Mouse (Mus musculus): ENCODE measurements around the gene Unc93a2.
A peak's percentile ranks its signal among the peaks of the same experiment; 100 is the strongest.
"Not testable (repeated sequence)": the region's sequence is repeated elsewhere in the genome, so short reads cannot be mapped to it uniquely, and the experiment has no call there.

Gene Unc93a2

DNA sequence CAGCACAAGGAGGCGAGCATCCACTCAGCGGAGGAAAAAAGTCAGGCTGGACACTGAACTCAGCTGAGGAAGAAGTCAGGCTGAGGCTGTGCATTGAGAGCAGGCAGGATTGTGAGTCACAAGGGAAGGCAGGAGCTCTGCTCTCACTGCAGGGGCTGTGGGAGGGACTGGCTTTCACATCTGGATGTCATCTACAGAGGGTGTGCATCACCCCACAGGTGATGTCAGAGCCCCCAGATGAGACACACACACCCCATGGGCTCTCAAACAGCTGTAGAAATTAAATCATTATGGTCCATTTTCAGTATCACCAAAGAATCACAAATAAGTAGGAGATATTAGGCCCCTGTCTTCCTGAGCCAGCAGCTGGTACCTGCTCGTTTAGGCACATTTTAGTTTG is at the start of gene Unc93a2:
Gene Unc93a2, minus strand, starts transcription at position 101 of the 400 bp plus-strand sequence.
- not testable (repeated sequence) for DNase-seq

- DNase-seq = not testable (repeated sequence)
Measured at GRCm38 (mm10) chr17:7434121-7434520, 48.9 kb upstream of the Unc93a2 start.

DNA sequence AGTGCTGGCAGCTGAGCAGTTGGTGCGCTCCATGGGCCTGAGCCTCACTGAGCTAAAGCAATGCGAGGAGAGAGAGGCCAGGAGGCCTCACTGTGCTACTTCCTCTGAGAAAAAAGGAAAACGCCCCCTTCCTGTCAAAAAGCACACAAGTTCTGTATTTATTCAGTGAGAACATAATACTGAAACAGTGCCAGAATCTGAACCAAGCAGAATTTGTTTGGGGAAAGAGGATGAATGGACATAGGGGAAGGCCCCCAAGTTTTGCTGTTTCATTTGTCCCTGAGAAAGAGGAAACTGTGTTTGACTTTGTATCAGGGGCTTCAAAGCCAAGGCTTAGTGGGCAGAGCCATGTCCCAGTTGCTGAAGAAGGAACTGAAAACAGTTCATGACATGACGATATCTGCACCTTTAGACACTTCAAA is 45.0 kb upstream of the Unc93a2 start:
- DNase-seq = not testable (repeated sequence)

DNA sequence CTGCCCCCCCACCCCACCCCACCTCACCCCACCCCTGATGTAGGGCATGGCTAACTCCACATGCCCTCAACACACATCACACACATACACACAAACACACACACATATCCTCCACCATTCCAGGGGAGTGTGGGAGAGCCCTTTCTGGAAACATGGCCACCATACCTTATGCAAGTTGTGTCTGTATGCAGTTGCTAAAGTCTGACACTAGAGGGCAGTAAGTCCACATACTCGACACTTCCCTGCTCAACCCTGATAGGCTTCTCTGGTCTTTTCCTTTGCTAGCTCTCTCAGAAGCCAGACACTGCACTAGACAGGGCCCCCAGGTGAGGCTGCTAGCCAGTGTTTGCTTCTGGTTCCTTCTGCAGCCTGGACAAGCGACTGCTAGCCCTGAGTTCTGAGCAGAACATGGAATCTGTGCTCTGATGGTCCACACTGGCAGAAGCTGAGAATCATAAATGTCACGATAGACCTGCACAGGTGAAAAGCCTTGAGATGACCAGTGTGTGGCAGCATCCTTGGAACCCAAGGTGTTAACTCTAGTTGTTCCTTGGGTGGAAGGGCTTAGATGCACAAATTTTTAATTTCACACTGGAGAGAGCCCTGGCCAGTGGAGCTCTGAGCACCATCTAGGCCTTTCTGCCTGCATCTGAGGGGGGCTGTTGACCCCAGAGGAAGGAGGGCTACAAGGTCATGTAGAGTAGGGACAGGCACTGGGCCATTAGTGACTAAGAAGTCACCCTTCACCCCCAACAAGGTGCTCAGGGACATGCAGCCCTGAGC is 35.1 kb upstream of the Unc93a2 start:
- peak; percentile 28 for DNase-seq

GRCm38 (mm10) chr17:7414601-7415310 is 29.5 kb upstream of the Unc93a2 start:
- not testable (repeated sequence) for DNase-seq

GRCm38 (mm10) chr17:7413336-7413735 is 28.1 kb upstream of the Unc93a2 start:
- DNase-seq = not testable (repeated sequence)

DNA sequence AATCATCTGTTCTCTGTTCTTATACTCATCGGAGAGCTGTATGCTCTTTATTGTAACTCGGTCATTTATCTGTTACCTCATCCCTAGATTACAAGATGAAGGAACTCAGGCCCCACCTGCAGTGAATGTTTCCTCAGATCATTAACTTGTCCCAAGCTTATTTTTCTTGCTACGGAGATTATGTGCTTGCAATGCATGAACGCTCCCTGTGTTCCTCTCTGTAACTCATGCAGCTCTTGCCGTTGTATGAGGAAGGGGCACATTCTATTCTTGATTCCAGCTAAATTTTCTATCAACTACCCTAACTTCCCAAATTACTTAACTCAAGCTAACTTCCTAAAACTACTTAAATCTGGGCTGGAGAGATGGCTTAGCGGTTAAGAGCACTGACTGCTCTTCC is 14.5 kb upstream of the Unc93a2 start:
- DNase-seq = not testable (repeated sequence)

DNA sequence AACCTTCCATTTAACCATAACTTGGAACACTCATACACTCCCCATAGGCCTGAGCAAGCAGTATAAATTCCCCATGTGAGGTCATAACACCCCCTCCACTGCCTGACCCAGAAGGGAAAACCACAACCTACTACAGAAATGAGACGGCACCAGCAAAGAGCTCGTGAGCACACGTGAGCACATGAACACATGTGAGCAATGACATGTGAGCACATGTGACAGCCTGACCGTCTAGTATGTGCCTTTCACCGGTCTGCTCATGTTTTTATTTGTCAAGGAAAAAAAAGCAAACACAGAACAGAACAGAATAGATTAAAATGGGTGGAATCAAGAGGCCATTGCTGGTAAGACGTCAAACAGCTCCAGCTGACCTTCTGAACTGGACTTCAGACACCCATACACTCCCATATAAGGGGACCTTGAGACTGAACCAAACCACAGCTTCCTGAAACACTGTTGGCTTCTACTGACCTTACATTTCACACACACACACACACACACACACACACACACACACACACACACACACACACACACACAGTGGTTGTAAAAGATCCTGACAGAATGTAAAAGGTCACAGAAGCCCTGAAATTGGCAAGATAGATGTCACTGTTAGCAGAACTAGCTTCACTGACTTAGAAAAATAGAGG is 13.1 kb upstream of the Unc93a2 start:
- DNase-seq = not testable (repeated sequence)

GRCm38 (mm10) chr17:7397079-7397478 is 11.8 kb upstream of the Unc93a2 start:
- not testable (repeated sequence) for DNase-seq

- not testable (repeated sequence) for DNase-seq
Measured at GRCm38 (mm10) chr17:7396288-7396687, 11.0 kb upstream of the Unc93a2 start.

DNA sequence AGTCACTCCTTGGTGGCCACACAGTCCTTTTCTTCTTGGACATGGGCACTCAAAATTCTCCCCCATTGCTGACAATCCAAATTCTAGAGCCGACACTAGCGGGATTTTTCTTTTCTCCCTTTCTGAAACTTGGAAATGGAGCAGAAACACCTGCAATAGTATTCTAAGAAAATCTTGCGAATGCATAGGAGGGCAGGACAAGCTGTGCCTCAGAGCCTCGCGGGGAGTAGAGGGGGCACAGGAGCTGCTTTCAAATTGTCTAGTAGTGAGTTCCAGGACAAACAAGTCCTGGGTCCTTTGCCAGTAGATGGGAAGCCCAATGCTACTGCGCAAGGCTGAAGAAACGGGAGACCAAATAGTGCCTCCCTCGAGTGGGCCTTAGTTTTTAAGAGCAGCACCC is 10.4 kb upstream of the Unc93a2 start:
- DNase-seq = not testable (repeated sequence)

DNA sequence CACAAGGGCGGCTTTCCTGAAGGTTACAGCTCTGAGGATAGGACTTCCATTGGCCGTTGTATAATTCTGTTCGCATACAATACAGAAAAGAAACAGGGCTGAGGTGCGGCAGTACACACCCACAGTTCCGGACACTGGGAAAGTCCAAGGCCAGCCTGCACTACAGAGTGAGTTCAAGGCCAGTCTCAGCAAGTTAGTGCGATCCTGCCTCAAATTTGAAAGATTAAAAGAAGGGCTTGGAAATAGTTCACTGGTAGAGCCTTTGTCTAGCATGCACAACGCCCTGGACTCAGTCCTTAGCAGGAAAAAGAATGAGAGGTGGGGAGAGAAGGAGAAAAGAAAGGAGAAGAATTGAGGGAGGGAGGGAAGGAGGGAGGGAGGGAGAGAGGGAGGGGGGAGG is 9.9 kb upstream of the Unc93a2 start:
- not testable (repeated sequence) for DNase-seq

DNA sequence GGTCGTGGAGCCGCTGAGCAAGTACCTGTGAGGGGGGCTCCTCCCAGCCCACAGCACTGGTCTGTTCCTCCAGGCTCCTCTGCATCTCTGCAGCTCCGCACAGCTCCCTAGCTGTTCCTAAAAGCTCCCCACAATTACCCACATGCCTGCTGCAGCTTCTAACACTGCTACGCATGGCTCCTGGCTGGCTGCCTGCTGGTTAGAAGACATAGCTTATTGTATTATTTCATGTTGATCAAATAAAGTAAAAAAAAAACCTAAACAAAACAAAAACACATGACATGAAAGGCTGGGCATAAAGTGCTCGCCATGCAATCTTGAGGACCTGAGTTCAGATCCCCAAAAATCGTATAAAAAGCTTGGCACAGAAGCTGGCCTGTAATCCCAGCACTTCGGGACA is 4.6 kb upstream of the Unc93a2 start:
- peak; percentile 34 for DNase-seq

- not testable (repeated sequence) for DNase-seq
Measured at GRCm38 (mm10) chr17:7388958-7389356, 3.7 kb upstream of the Unc93a2 start.

DNA sequence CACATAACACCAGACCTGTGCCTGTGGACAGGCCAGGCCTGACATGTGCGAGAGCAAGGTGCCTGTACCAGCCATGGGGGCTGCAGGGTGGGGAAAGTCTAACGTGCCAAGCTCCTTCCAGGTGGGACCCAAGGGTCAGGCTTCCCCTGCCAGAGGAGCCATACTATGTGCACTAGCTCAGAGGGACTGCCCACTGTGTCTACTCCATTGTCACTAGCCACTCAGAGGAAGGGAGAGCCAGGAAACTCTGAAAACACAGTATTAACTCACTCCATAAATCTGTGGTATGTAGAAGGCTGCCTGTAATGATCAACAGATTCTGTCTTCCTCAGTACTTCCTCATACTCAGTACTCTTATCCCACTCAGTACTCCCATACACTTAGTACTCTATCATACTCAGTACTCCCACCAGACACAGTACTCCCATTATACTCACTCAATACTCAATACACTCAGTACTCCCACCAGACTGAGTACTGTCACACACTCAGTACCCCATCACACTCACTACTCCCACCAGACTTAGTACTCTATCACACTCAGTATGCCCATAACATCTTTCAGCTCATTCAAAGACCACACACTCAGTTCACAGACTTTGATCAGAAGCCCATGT is 3.2 kb upstream of the Unc93a2 start:
- DNase-seq = not testable (repeated sequence)

- DNase-seq = not testable (repeated sequence)
Measured at GRCm38 (mm10) chr17:7386016-7386415, 752 bp upstream of the Unc93a2 start.

DNA sequence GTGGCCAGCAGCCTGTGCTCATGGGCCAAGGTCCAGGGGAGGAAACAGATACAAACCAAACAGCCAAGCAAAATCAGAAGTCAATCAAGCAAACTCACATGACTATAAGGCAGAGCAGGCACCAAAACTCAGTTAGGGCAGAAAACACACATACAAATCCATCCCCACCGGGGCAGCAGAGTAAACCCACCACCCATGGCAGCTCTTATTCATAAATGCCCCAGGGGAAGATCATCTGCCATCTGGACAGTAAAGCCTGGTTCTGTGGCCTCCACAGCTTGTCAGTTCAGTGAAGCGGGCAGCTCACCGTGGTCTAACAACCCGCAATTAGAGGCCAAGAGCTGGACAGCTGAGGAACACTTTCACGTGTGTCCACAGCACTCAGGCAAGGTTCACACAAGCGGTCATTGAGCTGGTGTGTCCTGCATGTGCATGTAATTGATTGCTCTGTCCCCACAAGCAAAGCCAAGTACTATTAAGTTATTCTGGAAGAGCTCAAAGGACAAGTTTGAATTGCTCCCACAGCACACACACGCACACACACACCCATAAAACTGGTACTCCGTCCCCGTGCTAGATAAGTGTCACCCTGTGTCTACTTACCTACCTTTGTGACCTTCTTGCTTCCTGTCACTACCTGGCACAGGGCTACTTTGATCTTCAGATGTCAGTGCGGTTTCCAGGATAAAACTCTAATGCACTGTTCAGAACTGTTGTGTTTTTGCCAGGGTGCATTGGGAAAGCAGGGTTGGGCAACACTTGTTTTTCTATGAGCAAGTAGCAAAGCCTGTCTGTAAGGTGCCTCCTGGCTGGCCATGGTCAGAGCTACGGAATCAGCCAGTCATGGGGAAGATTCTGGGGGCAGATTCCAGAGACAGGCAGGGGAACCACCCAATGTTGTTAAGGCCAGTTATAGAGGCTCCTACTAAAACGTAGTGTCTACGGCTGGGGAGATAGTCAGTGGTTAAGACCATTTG is 1.8 kb downstream of the Unc93a2 start:
- not testable (repeated sequence) for DNase-seq

- DNase-seq = not testable (repeated sequence)
Measured at GRCm38 (mm10) chr17:7382711-7383110, 2.6 kb downstream of the Unc93a2 start.

DNA sequence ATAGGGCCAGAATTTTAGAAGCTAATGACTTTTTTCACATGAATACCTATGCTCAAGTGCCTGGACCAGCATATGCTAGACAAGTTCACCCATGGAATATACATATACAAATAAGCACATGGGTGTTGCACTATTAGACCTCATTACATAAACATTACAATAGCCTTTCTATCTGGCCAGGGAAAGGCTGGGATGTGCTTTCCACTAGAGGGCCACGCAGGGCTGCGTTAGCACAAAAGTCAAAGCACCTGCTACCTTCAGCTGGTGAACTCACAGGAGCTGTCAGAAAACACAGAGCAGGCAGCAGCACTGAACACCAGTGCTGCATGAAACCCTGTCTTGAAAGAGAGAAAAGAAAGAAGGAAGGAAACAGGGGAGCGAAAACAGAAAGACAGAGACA is 7.4 kb downstream of the Unc93a2 start:
- not testable (repeated sequence) for DNase-seq

GRCm38 (mm10) chr17:7376951-7377700 is 8.1 kb downstream of the Unc93a2 start:
- not testable (repeated sequence) for DNase-seq

- not testable (repeated sequence) for DNase-seq
Measured at GRCm38 (mm10) chr17:7371879-7372278, 13.4 kb downstream of the Unc93a2 start, which contains the start of gene Gm49630. Gene Gm49630 (minus strand): TSS chr17:7371979.
